Mouse (Mus musculus) forebrain, embryonic 10.5 days (tissue): ENCODE results near the gene Agrp. TPM values are rescaled to one million over a fixed set of nuclear protein-coding genes. Genes with fewer than 3 reads are reported as not detected.

ENCODE experiments used
- DNase-seq: peaks from one replicate; pipeline ENCODE4 v3.0.0-alpha.2; 2017; ENCODE audit warnings: low spot score; ENCODE audit errors: extremely low spot score
- H3K27ac ChIP-seq: fragments of 300-500 bp; sonication (generic); 2 replicates; pipeline ENCODE4 v1.5.1; 2016; ENCODE audit warnings: mild to moderate bottlenecking
- H3K27me3 ChIP-seq: fragments of 300-500 bp; sonication (generic); 2 replicates; pipeline ENCODE4 v1.6.1; 2016; ENCODE audit warnings: mild to moderate bottlenecking; ENCODE audit not compliant: poor library complexity, severe bottlenecking
- H3K36me3 ChIP-seq: fragments of 300-500 bp; sonication (generic); replicated peaks from 2 replicates; pipeline ENCODE4 v1.6.1; 2016; ENCODE audit warnings: mild to moderate bottlenecking, moderate library complexity
- H3K4me1 ChIP-seq: fragments of 300-500 bp; sonication (generic); 2 replicates; pipeline ENCODE4 v1.6.1; 2016
- H3K4me3 ChIP-seq: fragments of 300-500 bp; sonication (generic); 2 replicates; pipeline ENCODE4 v1.5.1; 2016; ENCODE audit warnings: mild to moderate bottlenecking, moderate library complexity
- H3K9me3 ChIP-seq: fragments of 300-500 bp; sonication (generic); 2 replicates; pipeline ENCODE4 v1.6.1; 2016; ENCODE audit warnings: mild to moderate bottlenecking, moderate library complexity
- WGBS: fragments of 180-500 bp; shearing (Covaris S2); methylation state at CpG from one replicate; pipeline ENCODE4 v1.1.7; 2016; 5-methylcytosine and 5-hydroxymethylcytosine counted together
- polyA plus RNA-seq: library from polyadenylated mRNA; unstranded; fragments of >200 nt; fragmentation: Nextera tagmentation; extraction: Ambion mirVana; gene quantifications from 2 replicates; pipeline ENCODE4 v1.2.1, GENCODE M21; 2016

Gene Agrp
- polyA plus RNA-seq, 1 experiment from 2014 or later, result 0.38 TPM

GRCm38 (mm10) chr8:105636018-105636962 lies 903 bp downstream of the Agrp start, which contains the start of gene Ctcf:
TSS of gene Ctcf (plus strand) at chr8:105636568.
- no peaks in the 10 kb centered on the region for H3K27me3 ChIP-seq
- H3K4me3 ChIP-seq, result peak within 1 kb of the TSS; percentile 94
- H3K27ac ChIP-seq, result peak within 1 kb of the TSS; percentile 100
- WGBS, result under 1% methylated on average over 124 of the region's 126 CpGs
- H3K9me3 ChIP-seq, result no peaks in the 10 kb centered on the region
- H3K36me3 ChIP-seq, result peaks cover 16% of the 10 kb centered on the region
- DNase-seq, result peak; percentile 95
- H3K4me1 ChIP-seq, result peaks cover 32% of the 10 kb centered on the region

- 2% methylated on average over 11 of the region's 11 CpGs for WGBS
- Histone ChIP-seq H3K36me3 (peaks cover 14% of the 10 kb centered on the region), H3K27ac (peak overlapping the region; percentile 100), H3K27me3 (no peaks in the 10 kb centered on the region), H3K4me1 (peaks cover 32% of the 10 kb centered on the region), H3K4me3 (peak overlapping the region; percentile 94), H3K9me3 (no peaks in the 10 kb centered on the region)
- no peak for DNase-seq
Measured at GRCm38 (mm10) chr8:105635481-105635880, 1.7 kb downstream of the Agrp start.

- Histone ChIP-seq H3K9me3 (no peaks in the 10 kb centered on the region), H3K27me3 (no peaks in the 10 kb centered on the region), H3K27ac (peak overlapping the region; percentile 100; the same call in 1 of the 2 replicates), H3K36me3 (peaks cover 14% of the 10 kb centered on the region), H3K4me1 (peaks cover 32% of the 10 kb centered on the region), H3K4me3 (peak overlapping the region; percentile 94)
- 90% methylated on average over 2 of the region's 2 CpGs for WGBS
- DNase-seq, result no peak
Measured at GRCm38 (mm10) chr8:105634771-105635458, 2.3 kb downstream of the Agrp start.

- WGBS, result 91% methylated on average over 4 of the region's 4 CpGs
- Histone ChIP-seq H3K36me3 (peaks cover 7% of the 10 kb centered on the region; the same call in 1 of the 2 replicates), H3K27ac (no peak overlapping the region), H3K9me3 (no peaks in the 10 kb centered on the region), H3K4me3 (no peak overlapping the region), H3K27me3 (no peaks in the 10 kb centered on the region), H3K4me1 (peaks cover 9% of the 10 kb centered on the region)
- no peak for DNase-seq
Measured at GRCm38 (mm10) chr8:105629337-105629736, 7.9 kb downstream of the Agrp start.

- Histone ChIP-seq H3K27ac (no peak overlapping the region), H3K36me3 (peaks cover 28% of the 10 kb centered on the region), H3K9me3 (no peaks in the 10 kb centered on the region), H3K4me1 (peaks cover 38% of the 10 kb centered on the region), H3K4me3 (no peak overlapping the region), H3K27me3 (no peaks in the 10 kb centered on the region)
- WGBS, result 92% methylated on average over 1 of the region's 1 CpGs
- DNase-seq, result no peak
Measured at GRCm38 (mm10) chr8:105626086-105626485, 11.1 kb downstream of the Agrp start.

GRCm38 (mm10) chr8:105624831-105625230 lies 12.4 kb downstream of the Agrp start:
- Histone ChIP-seq H3K36me3 (peaks cover 36% of the 10 kb centered on the region), H3K27me3 (no peaks in the 10 kb centered on the region), H3K27ac (peak overlapping the region; percentile 15; the same call in 1 of the 2 replicates), H3K4me3 (no peak overlapping the region), H3K4me1 (peaks cover 38% of the 10 kb centered on the region), H3K9me3 (no peaks in the 10 kb centered on the region)
- DNase-seq, result no peak
- WGBS, result 88% methylated on average over 1 of the region's 1 CpGs

GRCm38 (mm10) chr8:105624401-105624800 lies 12.8 kb downstream of the Agrp start:
- peak overlapping the region; percentile 15; the same call in 1 of the 2 replicates for H3K27ac ChIP-seq

GRCm38 (mm10) chr8:105623679-105624245 lies 13.4 kb downstream of the Agrp start:
- H3K4me3 ChIP-seq, result no peak overlapping the region
- peaks cover 38% of the 10 kb centered on the region for H3K4me1 ChIP-seq
- H3K36me3 ChIP-seq, result peaks cover 44% of the 10 kb centered on the region
- 0 out of 2 replicates have a peak overlapping the region, but pooled peaks have one; percentile 30 for H3K27ac ChIP-seq
- H3K27me3 ChIP-seq, result no peaks in the 10 kb centered on the region
- DNase-seq, result no peak
- no peaks in the 10 kb centered on the region for H3K9me3 ChIP-seq
- 64% methylated on average over 7 of the region's 7 CpGs for WGBS

More at GRCm38 (mm10) chr8:105624401-105624800, 12.8 kb downstream of the Agrp start:
- Histone ChIP-seq H3K4me3 (no peak overlapping the region), H3K36me3 (peaks cover 38% of the 10 kb centered on the region), H3K4me1 (peaks cover 38% of the 10 kb centered on the region), H3K9me3 (no peaks in the 10 kb centered on the region), H3K27me3 (no peaks in the 10 kb centered on the region)
- no peak for DNase-seq
- 70% methylated on average over 3 of the region's 3 CpGs for WGBS

GRCm38 (mm10) chr8:105623118-105623517 lies 14.1 kb downstream of the Agrp start:
- Histone ChIP-seq H3K4me3 (no peak overlapping the region; the same call in 1 of the 2 replicates), H3K27ac (peak overlapping the region; percentile 48; the same call in 1 of the 2 replicates), H3K36me3 (peaks cover 51% of the 10 kb centered on the region), H3K9me3 (no peaks in the 10 kb centered on the region), H3K4me1 (peaks cover 38% of the 10 kb centered on the region), H3K27me3 (no peaks in the 10 kb centered on the region)
- DNase-seq, result no peak
- WGBS, result 18% methylated on average over 5 of the region's 5 CpGs

GRCm38 (mm10) chr8:105622421-105622920 lies 14.7 kb downstream of the Agrp start:
- H3K27me3 ChIP-seq, result no peaks in the 10 kb centered on the region
- peak overlapping the region; percentile 6; the same call in 1 of the 2 replicates for H3K4me3 ChIP-seq
- no peaks in the 10 kb centered on the region for H3K9me3 ChIP-seq
- peaks cover 57% of the 10 kb centered on the region for H3K36me3 ChIP-seq
- peak; percentile 92 for DNase-seq
- 6% methylated on average over 8 of the region's 8 CpGs for WGBS
- H3K4me1 ChIP-seq, result peaks cover 38% of the 10 kb centered on the region
- H3K27ac ChIP-seq, result peak overlapping the region; percentile 48; the same call in 1 of the 2 replicates

GRCm38 (mm10) chr8:105621841-105622240 lies 15.4 kb downstream of the Agrp start:
- H3K36me3 ChIP-seq, result peaks cover 64% of the 10 kb centered on the region
- no peaks in the 10 kb centered on the region for H3K27me3 ChIP-seq
- peaks cover 38% of the 10 kb centered on the region for H3K4me1 ChIP-seq
- 92% methylated on average over 4 of the region's 4 CpGs for WGBS
- no peak overlapping the region for H3K4me3 ChIP-seq
- H3K27ac ChIP-seq, result no peak overlapping the region
- no peak for DNase-seq
- H3K9me3 ChIP-seq, result no peaks in the 10 kb centered on the region
